Mouse (Mus musculus): ENCODE data around the gene Acin1.

Acin1 gene

GRCm38 (mm10) chr14:54603686-54604085 is 83.0 kb downstream of the Acin1 start:
- no peak for DNase-seq

- peak; percentile 97 for DNase-seq
Observed at GRCm38 (mm10) chr14:54603038-54603654, 83.6 kb downstream of the Acin1 start.

- peak; percentile 14 for DNase-seq
Observed at GRCm38 (mm10) chr14:54602613-54603012, 84.1 kb downstream of the Acin1 start.

GRCm38 (mm10) chr14:54601601-54602000 is 85.1 kb downstream of the Acin1 start:
- no peak for DNase-seq

- DNase-seq = no peak
Observed at GRCm38 (mm10) chr14:54597084-54597483, 89.6 kb downstream of the Acin1 start.

GRCm38 (mm10) chr14:54594631-54595414 is 91.9 kb downstream of the Acin1 start:
- no peak for DNase-seq

GRCm38 (mm10) chr14:54594055-54594454 is 92.7 kb downstream of the Acin1 start:
- no peak for DNase-seq

GRCm38 (mm10) chr14:54592319-54592934 is 94.3 kb downstream of the Acin1 start:
- DNase-seq = peak; percentile 58

All from kidney, postnatal 14 days (tissue).